Mouse (Mus musculus) liver, embryonic 13.5 days (tissue): ENCODE measurements around the gene Ahsg. TPM values are rescaled to one million over a fixed set of nuclear protein-coding genes. Genes with fewer than 3 reads are reported as not detected.

ENCODE experiments used
- polyA plus RNA-seq: library from polyadenylated mRNA; unstranded; fragments of >200 nt; fragmentation: Nextera tagmentation; extraction: Ambion mirVana; gene quantifications from 2 replicates; pipeline ENCODE4 v1.2.1, GENCODE M21; 2015

The Ahsg gene
- polyA plus RNA-seq, 1 experiment from 2014 or later: 513 TPM

Other genes starting within 250 kb of the Ahsg start
- 0.75 and 0.81 TPM in 2 replicates for gene Dgkg, start 234.1 kb upstream of the Ahsg start, polyA plus RNA-seq
- 0.17 and 0.27 TPM in 2 replicates for gene Crygs, start 79.7 kb upstream of the Ahsg start, polyA plus RNA-seq
- gene Tbccd1, start 33.6 kb upstream of the Ahsg start, polyA plus RNA-seq: 24.0 and 29.2 TPM in 2 replicates
- 78.9 and 90.1 TPM in 2 replicates for gene Dnajb11, start 33.4 kb upstream of the Ahsg start, polyA plus RNA-seq
- 0.80 and 0.86 TPM in 2 replicates for gene Fetub, start 27.1 kb downstream of the Ahsg start, polyA plus RNA-seq
- 0.32 and 0.43 TPM in 2 replicates for gene Hrg, start 59.8 kb downstream of the Ahsg start, polyA plus RNA-seq
- 6.6 and 7.0 TPM in 2 replicates for gene Kng2, start 138.2 kb downstream of the Ahsg start, polyA plus RNA-seq
- 274 and 287 TPM in 2 replicates for gene Kng1, start 166.6 kb downstream of the Ahsg start, polyA plus RNA-seq
- gene Eif4a2, start 216.2 kb downstream of the Ahsg start, polyA plus RNA-seq: 75.2 and 94.5 TPM in 2 replicates
- 199 and 218 TPM in 2 replicates for gene Rfc4, start 236.5 kb downstream of the Ahsg start, polyA plus RNA-seq